Mouse (Mus musculus): ENCODE data around the gene Adam6a. TPM values are rescaled to one million over a fixed set of nuclear protein-coding genes. Genes with fewer than 3 reads are reported as not detected.
"Not testable (repeated sequence)": the region's sequence is repeated elsewhere in the genome, so short reads cannot be mapped to it uniquely, and the experiment has no call there.

The Adam6a gene
- not detected in 2 replicates for polyA plus RNA-seq (2012; rRNA removed)

GRCm38 (mm10) chr12:113543608-113544007, at the start of gene Adam6a:
Gene Adam6a, plus strand, starts transcription at chr12:113543908.
- not testable (repeated sequence) for DNase-seq (ENCODE audit: low spot score)

GRCm38 (mm10) chr12:113525901-113526300, 17.8 kb upstream of the Adam6a start:
- no peak for DNase-seq (ENCODE audit: low spot score)

- no peak for DNase-seq (ENCODE audit: low spot score)
These were observed 34.5 kb downstream of the Adam6a start for GRCm38 (mm10) chr12:113578241-113578640.

DNA sequence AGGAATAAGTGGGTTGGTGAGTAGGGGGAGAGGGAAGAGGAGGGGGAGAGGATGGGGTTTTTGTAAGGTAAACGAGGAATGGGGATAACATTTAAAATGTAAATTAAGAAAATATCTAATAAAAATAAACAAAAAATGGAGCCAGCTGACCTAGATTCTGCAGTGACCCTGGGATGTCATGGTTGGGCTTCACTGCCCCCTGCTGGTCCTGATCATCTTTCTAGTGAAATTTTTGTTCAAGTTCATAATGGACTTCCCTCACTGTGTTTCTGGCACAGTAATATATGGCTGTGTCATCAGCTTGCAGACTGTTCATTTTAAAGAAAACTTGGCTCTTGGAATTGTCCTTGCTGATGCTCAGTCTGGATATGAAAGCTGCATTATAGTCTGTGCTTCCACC, 44.3 kb downstream of the Adam6a start:
- no peak for DNase-seq (ENCODE audit: low spot score)

Other genes starting within 250 kb of the Adam6a start
- gene Adam6b, start 54.4 kb upstream of the Adam6a start, polyA plus RNA-seq (2012; rRNA removed), result not detected in 2 replicates

Data from urinary bladder, adult 2 months (tissue).